Mouse (Mus musculus) lung, embryonic 14.5 days (tissue): ENCODE results near the gene R3hdm4. TPM values are rescaled to one million over a fixed set of nuclear protein-coding genes. Genes with fewer than 3 reads are reported as not detected.
A peak's percentile ranks its signal among the peaks of the same experiment; 100 is the strongest.
"Not testable (repeated sequence)": the region's sequence is repeated elsewhere in the genome, so short reads cannot be mapped to it uniquely, and the experiment has no call there.

Experiments
- ATAC-seq: fragments of 200-750 bp; cut with Nextera tagmentation; 2 replicates; pipeline ENCODE4 v1.8.0; 2017; ENCODE audit warnings: mild to moderate bottlenecking, moderate TSS enrichment, moderate library complexity; ENCODE audit not compliant: insufficient read depth
- DNase-seq: peaks from one replicate; pipeline ENCODE4 v3.0.0-alpha.2; 2015
- H3K27ac ChIP-seq: fragments of 300-500 bp; sonication (generic); 2 replicates; pipeline ENCODE4 v1.5.1; 2014; ENCODE audit warnings: low read depth, mild to moderate bottlenecking, moderate library complexity
- H3K27me3 ChIP-seq: fragments of 300-500 bp; sonication (generic); 2 replicates; pipeline ENCODE4 v1.6.1; 2014; ENCODE audit warnings: low read length, control low read depth; ENCODE audit not compliant: insufficient read depth
- H3K36me3 ChIP-seq: fragments of 300-500 bp; sonication (generic); 2 replicates; pipeline ENCODE4 v1.6.1; 2014; ENCODE audit warnings: control low read depth; ENCODE audit not compliant: insufficient read depth
- H3K4me1 ChIP-seq: fragments of 300-500 bp; sonication (generic); 2 replicates; pipeline ENCODE4 v1.6.1; 2014; ENCODE audit warnings: antibody characterized with exemption, control low read depth; ENCODE audit not compliant: insufficient read depth
- H3K4me2 ChIP-seq: fragments of 300-500 bp; sonication (generic); 2 replicates; pipeline ENCODE4 v1.6.1; 2014; ENCODE audit warnings: mild to moderate bottlenecking
- H3K4me3 ChIP-seq: fragments of 300-500 bp; sonication (generic); 2 replicates; pipeline ENCODE4 v1.5.1; 2014; ENCODE audit warnings: low read depth, low read length
- H3K9ac ChIP-seq: fragments of 300-500 bp; sonication (generic); 2 replicates; pipeline ENCODE4 v1.6.1; 2014
- H3K9me3 ChIP-seq: fragments of 300-500 bp; sonication (generic); 2 replicates; pipeline ENCODE4 v1.6.1; 2016; ENCODE audit warnings: low read depth, low read length, control low read depth
- CTCF ChIP-seq: IDR thresholded peaks from 2 replicates; pipeline ENCODE4 v1.5.1; 2016; ENCODE audit warnings: antibody characterized with exemption, low read depth
- WGBS: fragments of 180-500 bp; shearing (Covaris S2); extraction: QIAGEN DNeasy Blood & Tissue Kit; methylation state at CpG from one replicate; pipeline ENCODE4 v1.1.7; 2014; 5-methylcytosine and 5-hydroxymethylcytosine counted together
- polyA plus RNA-seq: library from polyadenylated mRNA; unstranded; fragments of >200 nt; fragmentation: Nextera tagmentation; extraction: Ambion mirVana; gene quantifications from 2 replicates; pipeline ENCODE4 v1.2.1, GENCODE M21; 2014

R3hdm4 gene
- polyA plus RNA-seq, 1 experiment from 2014 or later: 132 TPM

GRCm38 (mm10) chr10:79896814-79897213 is 24.2 kb downstream of the R3hdm4 start:
- no peak for DNase-seq
- 75% methylated on average over 13 of the region's 13 CpGs for WGBS
- Histone ChIP-seq H3K9me3 (no peaks in the 10 kb centered on the region), H3K27ac (no peak overlapping the region), H3K36me3 (peaks cover 56% of the 10 kb centered on the region), H3K27me3 (no peaks in the 10 kb centered on the region), H3K4me2 (no peak overlapping the region), H3K9ac (no peak overlapping the region), H3K4me1 (no peaks in the 10 kb centered on the region), H3K4me3 (no peak overlapping the region)
- no peak for TF ChIP-seq CTCF
- ATAC-seq: no peak

- Histone ChIP-seq H3K27me3 (no peaks in the 10 kb centered on the region), H3K9ac (no peak overlapping the region), H3K36me3 (peaks cover 56% of the 10 kb centered on the region), H3K4me1 (no peaks in the 10 kb centered on the region), H3K27ac (no peak overlapping the region), H3K9me3 (no peaks in the 10 kb centered on the region), H3K4me2 (no peak overlapping the region), H3K4me3 (no peak overlapping the region)
- ATAC-seq (no peak), DNase-seq (no peak)
- TF ChIP-seq CTCF: no peak
- 80% methylated on average over 16 of the region's 16 CpGs for WGBS
These were observed 24.7 kb downstream of the R3hdm4 start for GRCm38 (mm10) chr10:79896306-79896705.

GRCm38 (mm10) chr10:79892451-79893118 is 28.4 kb downstream of the R3hdm4 start:
- H3K27me3 ChIP-seq, H3K27ac ChIP-seq, H3K9ac ChIP-seq, H3K9me3 ChIP-seq, H3K4me1 ChIP-seq, H3K4me2 ChIP-seq, H3K4me3 ChIP-seq: not testable (repeated sequence)
- TF ChIP-seq CTCF: peak; percentile 86
- H3K36me3 ChIP-seq: peaks cover 28% of the 10 kb centered on the region
- ATAC-seq: peak; percentile 38; the same call in 1 of the 2 replicates
- 42% methylated on average over 22 of the region's 22 CpGs for WGBS
- peak; percentile 90 for DNase-seq

GRCm38 (mm10) chr10:79890670-79891069 is 30.3 kb downstream of the R3hdm4 start, which contains the start of gene Cfd:
Cfd (plus strand) TSS chr10:79890853.
- ATAC-seq (no peak), DNase-seq (no peak)
- no peak for TF ChIP-seq CTCF
- peaks cover 11% of the 10 kb centered on the region; the same call in 1 of the 2 replicates for H3K36me3 ChIP-seq
- no peak within 1 kb of the TSS for H3K27ac ChIP-seq
- WGBS: 33% methylated on average over 5 of the region's 5 CpGs
- no peaks in the 10 kb centered on the region for H3K4me1 ChIP-seq
- H3K9me3 ChIP-seq: no peaks in the 10 kb centered on the region
- H3K27me3 ChIP-seq: no peaks in the 10 kb centered on the region
- no peak within 1 kb of the TSS for H3K4me3 ChIP-seq
- no peak within 1 kb of the TSS for H3K4me2 ChIP-seq
- H3K9ac ChIP-seq: no peak within 1 kb of the TSS

GRCm38 (mm10) chr10:79889386-79889785 is 31.6 kb downstream of the R3hdm4 start:
- TF ChIP-seq CTCF: no peak
- Histone ChIP-seq H3K27ac (no peak overlapping the region), H3K9ac (no peak overlapping the region), H3K9me3 (no peaks in the 10 kb centered on the region), H3K4me2 (no peak overlapping the region), H3K4me3 (no peak overlapping the region), H3K4me1 (no peaks in the 10 kb centered on the region), H3K36me3 (0 out of 2 replicates have a peak, but pooled peaks cover 1% of the 10 kb centered on the region), H3K27me3 (no peaks in the 10 kb centered on the region)
- peak; percentile 63 for DNase-seq
- ATAC-seq: no peak
- 36% methylated on average over 2 of the region's 2 CpGs for WGBS

- H3K4me1 ChIP-seq: peaks cover 8% of the 10 kb centered on the region; the same call in 1 of the 2 replicates
- no peak for TF ChIP-seq CTCF
- no peak for ATAC-seq
- 76% methylated on average over 8 of the region's 8 CpGs for WGBS
- 0 out of 2 replicates have a peak, but pooled peaks cover 7% of the 10 kb centered on the region for H3K27me3 ChIP-seq
- no peaks in the 10 kb centered on the region for H3K36me3 ChIP-seq
- DNase-seq: no peak
- no peak overlapping the region for H3K4me3 ChIP-seq
- H3K9ac ChIP-seq: no peak overlapping the region
- no peak overlapping the region for H3K27ac ChIP-seq
- H3K4me2 ChIP-seq: no peak overlapping the region
- no peaks in the 10 kb centered on the region for H3K9me3 ChIP-seq
These were observed 34.4 kb downstream of the R3hdm4 start for GRCm38 (mm10) chr10:79886611-79887010.

- no peak for TF ChIP-seq CTCF
- 80% methylated on average over 6 of the region's 6 CpGs for WGBS
These were observed 35.0 kb downstream of the R3hdm4 start, which contains the start of gene Elane for GRCm38 (mm10) chr10:79886054-79886453. Elane (plus strand) TSS chr10:79886247.

GRCm38 (mm10) chr10:79884938-79885337 is 36.1 kb downstream of the R3hdm4 start:
- H3K27ac ChIP-seq, H3K36me3 ChIP-seq, ATAC-seq, H3K27me3 ChIP-seq, H3K9me3 ChIP-seq, H3K9ac ChIP-seq, H3K4me3 ChIP-seq, H3K4me1 ChIP-seq, DNase-seq, H3K4me2 ChIP-seq: not testable (repeated sequence)
- WGBS: 74% methylated on average over 3 of the region's 3 CpGs

More at GRCm38 (mm10) chr10:79886054-79886453, 35.0 kb downstream of the R3hdm4 start, which contains the start of gene Elane:
- Histone ChIP-seq H3K4me3 (no peak within 1 kb of the TSS), H3K27me3 (0 out of 2 replicates have a peak, but pooled peaks cover 7% of the 10 kb centered on the region), H3K9me3 (no peaks in the 10 kb centered on the region), H3K27ac (no peak within 1 kb of the TSS), H3K36me3 (no peaks in the 10 kb centered on the region), H3K9ac (no peak within 1 kb of the TSS), H3K4me1 (peaks cover 8% of the 10 kb centered on the region; the same call in 1 of the 2 replicates), H3K4me2 (no peak within 1 kb of the TSS)
- ATAC-seq (no peak), DNase-seq (no peak)
